Mouse (Mus musculus): ENCODE data around the gene D1Pas1. TPM values are rescaled to one million over a fixed set of nuclear protein-coding genes. Genes with fewer than 3 reads are reported as not detected.

The D1Pas1 gene
- not detected in 2 replicates for total RNA-seq (2017)

GRCm38 (mm10) chr1:186967201-186967812 lies at the start of gene D1Pas1:
Gene D1Pas1, plus strand, starts transcription at chr1:186967416.
- ATAC-seq (replicated peaks; ENCODE audit: low read depth, poor library complexity, severe bottlenecking): no peak

- no peak for ATAC-seq (replicated peaks; ENCODE audit: low read depth, poor library complexity, severe bottlenecking)
Measured at GRCm38 (mm10) chr1:186922489-186923370, 44.5 kb upstream of the D1Pas1 start.

- ATAC-seq (replicated peaks; ENCODE audit: low read depth, poor library complexity, severe bottlenecking): no peak
Measured at GRCm38 (mm10) chr1:186924027-186924426, 43.2 kb upstream of the D1Pas1 start.

- no peak for ATAC-seq (replicated peaks; ENCODE audit: low read depth, poor library complexity, severe bottlenecking)
Measured at GRCm38 (mm10) chr1:186925411-186925810, 41.8 kb upstream of the D1Pas1 start.

GRCm38 (mm10) chr1:186926316-186926949 lies 40.8 kb upstream of the D1Pas1 start:
- no peak for ATAC-seq (replicated peaks; ENCODE audit: low read depth, poor library complexity, severe bottlenecking)

GRCm38 (mm10) chr1:186926950-186927316 lies 40.3 kb upstream of the D1Pas1 start:
- no peak for ATAC-seq (replicated peaks; ENCODE audit: low read depth, poor library complexity, severe bottlenecking)

GRCm38 (mm10) chr1:186927494-186927893 lies 39.7 kb upstream of the D1Pas1 start:
- ATAC-seq (replicated peaks; ENCODE audit: low read depth, poor library complexity, severe bottlenecking): no peak

- no peak for ATAC-seq (replicated peaks; ENCODE audit: low read depth, poor library complexity, severe bottlenecking)
Measured at GRCm38 (mm10) chr1:186930160-186930887, 36.9 kb upstream of the D1Pas1 start.

GRCm38 (mm10) chr1:186930888-186931233 lies 36.4 kb upstream of the D1Pas1 start:
- ATAC-seq (replicated peaks; ENCODE audit: low read depth, poor library complexity, severe bottlenecking): no peak

GRCm38 (mm10) chr1:186934205-186934604 lies 33.0 kb upstream of the D1Pas1 start:
- ATAC-seq (replicated peaks; ENCODE audit: low read depth, poor library complexity, severe bottlenecking): no peak

GRCm38 (mm10) chr1:186952381-186952780 lies 14.8 kb upstream of the D1Pas1 start:
- ATAC-seq (replicated peaks; ENCODE audit: low read depth, poor library complexity, severe bottlenecking): no peak

- no peak for ATAC-seq (replicated peaks; ENCODE audit: low read depth, poor library complexity, severe bottlenecking)
Measured at GRCm38 (mm10) chr1:186954591-186954990, 12.6 kb upstream of the D1Pas1 start.

- no peak for ATAC-seq (replicated peaks; ENCODE audit: low read depth, poor library complexity, severe bottlenecking)
Measured at GRCm38 (mm10) chr1:186959380-186959779, 7.8 kb upstream of the D1Pas1 start.

- ATAC-seq (replicated peaks; ENCODE audit: low read depth, poor library complexity, severe bottlenecking): no peak
Measured at GRCm38 (mm10) chr1:186964143-186964875, 2.9 kb upstream of the D1Pas1 start.

GRCm38 (mm10) chr1:186967926-186968325 lies 710 bp downstream of the D1Pas1 start:
- ATAC-seq (replicated peaks; ENCODE audit: low read depth, poor library complexity, severe bottlenecking): no peak

GRCm38 (mm10) chr1:186976937-186977540 lies 9.8 kb downstream of the D1Pas1 start:
- no peak for ATAC-seq (replicated peaks; ENCODE audit: low read depth, poor library complexity, severe bottlenecking)

GRCm38 (mm10) chr1:186977801-186978200 lies 10.6 kb downstream of the D1Pas1 start:
- no peak for ATAC-seq (replicated peaks; ENCODE audit: low read depth, poor library complexity, severe bottlenecking)

- ATAC-seq (replicated peaks; ENCODE audit: low read depth, poor library complexity, severe bottlenecking): no peak
Measured at GRCm38 (mm10) chr1:186979465-186979864, 12.2 kb downstream of the D1Pas1 start.

GRCm38 (mm10) chr1:186980503-186980902 lies 13.3 kb downstream of the D1Pas1 start:
- no peak for ATAC-seq (replicated peaks; ENCODE audit: low read depth, poor library complexity, severe bottlenecking)

Measured in common myeloid progenitor, adult 5-6 weeks (primary cell).